Mouse (Mus musculus) heart, postnatal 14 days (tissue): Measurements from ENCODE around the gene Ttyh3. TPM values are rescaled to one million over a fixed set of nuclear protein-coding genes. Genes with fewer than 3 reads are reported as not detected.

Source experiments
- DNase-seq, 2 experiments: peaks; one replicate each; pipeline ENCODE4 v3.0.0; 2021 to 2022
- intact Hi-C: fragments of 180-260 bp; cut with DNase I; formaldehyde crosslinking; loops from one replicate; pipeline ENCODE4 v1.15.1; 2025
- total RNA-seq, 2 experiments: library from RNA; stranded (reverse); gene quantifications; 2 replicates each; pipeline ENCODE4 v1.2.3; 2021

The Ttyh3 gene
- total RNA-seq, 2 experiments from 2014 or later = 31.6 to 31.9 TPM

DNA sequence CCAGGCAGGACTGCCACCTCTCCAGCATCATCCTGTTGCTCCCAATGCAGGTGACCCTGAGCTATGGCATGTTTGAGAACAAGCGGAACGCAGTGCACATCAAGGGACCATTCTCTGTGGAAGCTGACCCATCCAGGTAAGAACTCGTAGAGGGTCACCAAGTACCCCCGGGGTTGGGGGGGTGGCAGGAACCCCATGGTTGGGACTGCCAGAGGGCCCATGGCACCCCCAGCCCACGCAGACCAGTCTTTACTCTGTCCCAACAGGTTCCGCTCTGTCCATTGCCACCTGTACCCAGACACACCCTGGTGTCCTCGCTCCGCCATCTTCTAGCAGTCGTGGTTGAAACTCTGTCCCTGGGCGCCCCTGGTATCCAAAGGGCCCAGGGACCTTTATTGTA, 34.7 kb downstream of the Ttyh3 start:
- intact Hi-C loops = no loop called here
- DNase-seq = no peak

DNA sequence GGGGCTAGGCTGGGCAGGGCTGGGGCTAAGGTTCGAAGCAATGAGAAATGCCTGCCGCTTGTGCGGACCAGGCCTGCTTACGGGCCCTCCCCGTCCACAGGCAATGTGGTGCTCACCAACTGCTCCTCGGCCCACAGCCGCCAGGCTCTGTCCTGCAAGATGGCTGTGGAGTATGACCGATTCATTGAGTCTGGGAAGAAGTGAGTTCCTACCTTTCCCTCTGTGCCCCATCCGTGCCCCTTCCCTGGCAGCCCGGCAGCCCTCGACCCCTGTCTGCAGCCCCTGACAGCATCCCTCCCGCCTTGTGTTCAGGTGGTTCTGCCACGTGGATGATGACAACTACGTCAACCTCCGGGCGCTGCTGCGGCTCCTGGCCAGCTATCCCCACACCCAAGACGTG, 36.6 kb downstream of the Ttyh3 start:
- intact Hi-C loops = no loop called here

DNA sequence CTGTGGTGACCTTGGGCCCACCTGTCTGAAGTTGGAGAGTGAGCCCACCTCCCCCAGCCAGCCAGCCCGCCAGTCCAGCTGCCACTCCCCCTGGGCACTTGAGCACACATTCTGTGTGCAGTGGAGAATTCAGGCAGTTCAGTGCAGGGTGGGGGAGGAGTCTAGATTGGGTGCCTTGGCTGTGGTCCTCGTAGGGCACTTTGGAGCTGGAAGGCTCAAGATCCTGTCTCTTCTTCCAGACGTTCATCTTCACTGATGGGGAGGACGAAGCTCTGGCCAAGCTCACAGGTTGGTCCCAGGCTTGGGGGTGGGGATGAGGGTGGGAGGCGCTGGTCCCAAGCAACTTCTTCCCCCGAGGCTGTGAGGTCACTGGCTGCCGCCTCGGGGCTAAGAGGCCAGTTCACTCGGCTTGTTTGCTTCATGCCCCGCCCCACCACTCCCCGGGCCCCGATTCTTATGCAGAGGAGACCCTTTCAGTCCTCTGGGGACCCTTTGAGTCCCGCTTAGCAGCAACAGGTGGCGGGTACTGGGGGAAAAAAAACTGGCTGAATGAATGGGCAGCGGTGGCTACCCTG, 37.1 kb downstream of the Ttyh3 start:
- intact Hi-C loops = no loop called here
- no peak for DNase-seq

More for the DNA sequence above, 36.6 kb downstream of the Ttyh3 start:
- DNase-seq = no peak

DNA sequence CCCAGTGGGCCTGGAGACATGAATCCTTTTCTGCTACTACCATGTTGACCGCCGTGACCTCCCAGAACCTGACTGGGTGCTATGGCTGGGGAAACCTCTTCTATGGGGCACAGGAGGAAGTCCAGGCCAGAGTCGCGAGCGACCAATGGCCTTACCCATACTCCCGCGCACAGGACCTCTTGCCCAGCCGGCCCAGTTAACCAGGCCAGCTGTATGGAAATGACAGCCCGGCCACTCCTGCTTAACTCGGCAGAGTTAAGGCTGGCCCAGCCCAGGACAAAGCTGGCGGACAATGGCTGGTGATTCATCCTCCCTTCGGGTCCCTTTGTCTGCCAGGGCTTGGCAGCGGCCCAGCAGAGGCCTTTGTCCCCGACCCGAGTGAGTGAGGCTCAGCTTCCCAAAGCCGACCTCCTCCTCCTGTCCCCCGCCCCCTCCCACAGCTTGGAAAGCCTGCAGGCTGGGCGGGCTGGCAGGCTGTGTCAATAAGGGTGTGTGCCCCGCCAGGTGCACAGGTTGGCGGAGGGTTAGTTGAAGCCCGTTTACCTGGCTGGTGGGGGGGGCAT, 37.7 kb downstream of the Ttyh3 start:
- peak; percentile 85 to 86 for DNase-seq
- intact Hi-C loops = no loop called here

DNA sequence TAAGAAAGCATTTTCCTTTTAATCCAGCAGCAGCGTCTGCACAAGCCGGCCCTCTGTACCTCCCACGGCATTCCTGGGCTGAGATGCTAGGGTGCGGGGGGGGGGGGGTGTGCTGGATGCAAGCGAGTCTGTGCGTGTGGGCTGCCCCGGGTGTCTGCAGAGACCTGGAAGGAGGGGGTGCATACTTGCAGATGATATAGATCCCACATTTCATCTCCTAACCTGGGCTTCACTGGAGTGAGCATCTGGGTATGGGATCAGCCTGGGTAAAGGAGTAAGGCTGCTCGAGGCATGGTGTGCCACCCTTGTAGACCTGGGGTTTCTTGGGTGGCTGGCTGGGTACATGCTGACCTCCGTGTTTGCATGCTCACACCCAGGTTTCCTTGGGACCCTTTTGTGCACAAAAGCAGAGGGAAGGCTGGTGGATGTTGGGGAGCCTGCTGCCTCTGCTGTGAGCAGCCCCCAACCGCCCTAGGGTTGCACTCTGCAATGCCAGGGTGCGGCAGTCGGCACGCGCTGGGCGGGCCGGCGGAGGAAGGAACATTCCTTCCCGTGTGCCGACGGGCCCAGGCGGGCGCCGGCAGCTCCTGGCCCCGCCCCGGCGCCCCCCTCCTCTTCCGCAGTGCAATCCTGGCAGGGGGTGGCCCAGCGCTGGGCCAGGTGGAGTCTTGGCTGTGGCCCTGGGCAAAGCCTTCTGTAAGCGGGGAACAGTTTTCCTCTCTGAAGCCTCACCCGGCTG, 38.4 kb downstream of the Ttyh3 start:
- intact Hi-C loops = no loop called here
- peak; percentile 61 to 71 for DNase-seq

DNA sequence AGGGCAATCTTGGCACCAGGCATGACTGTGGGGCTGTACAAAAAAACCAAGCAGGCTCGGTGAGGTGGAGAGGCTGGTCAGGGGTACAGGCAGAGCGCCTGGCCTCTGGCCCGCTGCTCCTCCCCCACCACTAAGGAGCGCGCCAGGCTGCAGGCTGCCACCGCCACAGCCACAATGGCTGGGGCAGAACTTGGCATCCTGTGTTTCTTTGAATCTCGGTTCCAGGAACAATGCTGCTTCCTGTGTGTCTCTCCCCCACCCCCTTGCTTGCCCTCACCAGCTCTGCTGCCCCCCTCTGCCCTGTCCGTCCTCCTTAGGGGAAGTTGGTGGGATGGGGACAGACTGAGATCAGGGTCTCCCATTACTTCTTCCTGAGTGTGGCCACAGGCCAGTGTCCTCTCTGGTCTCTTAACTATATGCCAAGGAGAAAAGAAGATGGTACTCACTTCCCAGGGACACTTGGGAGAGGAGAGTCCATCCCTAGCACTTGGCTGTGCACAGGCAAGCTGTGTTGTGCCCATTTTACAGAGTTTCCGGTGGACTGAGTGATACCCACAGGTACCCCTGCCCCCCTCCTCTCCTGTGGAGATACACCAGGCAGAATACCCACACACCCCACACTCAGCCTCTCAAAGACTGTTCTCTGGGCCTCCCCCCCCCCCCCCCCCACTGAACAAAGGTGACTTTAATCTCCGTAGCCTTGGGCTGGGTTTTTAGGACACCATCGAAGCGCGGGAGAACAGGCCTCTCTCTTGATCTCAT, 39.1 kb downstream of the Ttyh3 start:
- intact Hi-C loops = loop anchor here (5.0 kb wide), 1 partner anchor 37 kb away; no protein-coding TSS in a partner anchor
- peak; percentile 47 to 53 for DNase-seq

DNA sequence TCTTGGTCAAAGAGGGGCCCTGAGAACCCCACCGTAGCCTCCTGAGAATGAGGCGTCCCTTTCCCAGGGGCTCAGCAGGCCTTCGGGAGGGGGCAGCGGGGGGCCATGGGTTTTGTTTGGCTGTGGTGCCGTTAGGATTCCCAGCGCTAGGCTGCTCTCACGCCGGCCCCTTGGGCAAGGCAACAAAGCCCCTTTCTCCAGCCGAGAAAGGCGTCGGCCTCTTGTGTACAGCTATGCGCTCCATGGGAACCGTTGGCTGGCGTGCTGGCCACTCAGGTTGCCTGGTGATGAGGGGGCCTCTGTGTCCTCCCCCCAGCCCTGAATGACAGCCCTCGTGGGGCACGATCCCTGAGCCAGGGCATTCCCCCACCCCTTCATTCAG, 40.2 kb downstream of the Ttyh3 start:
- peak in 1 of 2 experiments; percentile 37 for DNase-seq
- intact Hi-C loops = loop anchor here (5.0 kb wide), 1 partner anchor 36 kb away; no protein-coding TSS in a partner anchor

DNA sequence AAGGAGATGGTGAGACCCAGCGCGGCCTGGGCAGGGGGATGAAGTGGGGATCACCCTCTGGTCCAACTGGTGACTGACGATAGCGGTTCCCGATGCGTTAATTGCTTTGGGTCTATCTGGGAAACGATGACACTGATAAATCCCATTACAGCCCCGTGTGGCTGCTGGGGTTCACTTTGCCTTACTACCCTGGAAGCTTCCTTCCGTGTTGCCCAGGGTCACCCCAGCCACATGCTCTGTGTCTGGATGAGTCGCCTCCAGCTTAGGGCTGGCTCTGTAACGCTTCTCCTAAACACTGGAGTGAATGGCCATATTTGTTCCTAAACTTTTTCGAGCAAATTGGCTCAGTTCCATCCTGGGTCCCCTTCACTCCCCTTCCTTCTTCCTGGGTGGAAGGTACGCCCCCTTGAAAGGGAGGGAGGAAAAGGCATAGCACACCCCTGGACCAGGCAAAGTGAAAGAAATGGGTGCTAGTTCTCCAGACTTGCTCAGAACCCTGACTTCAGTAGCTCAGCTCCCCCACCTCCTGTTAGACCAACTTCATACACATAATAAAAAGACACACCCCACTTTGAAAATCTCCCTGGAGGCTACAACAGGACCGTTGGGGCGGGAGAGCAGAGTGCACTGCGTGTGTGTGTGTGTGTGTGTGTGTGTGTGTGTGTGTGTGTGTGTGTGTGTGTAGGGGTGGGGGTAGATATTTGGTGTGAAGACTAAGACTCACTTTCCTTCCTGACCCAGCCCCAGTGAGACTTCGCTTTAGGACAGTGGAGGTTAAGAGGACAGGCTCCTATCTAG, 40.8 kb downstream of the Ttyh3 start:
- intact Hi-C loops = loop anchor here (5.0 kb wide), 1 partner anchor 36 kb away; no protein-coding TSS in a partner anchor
- no peak for DNase-seq

DNA sequence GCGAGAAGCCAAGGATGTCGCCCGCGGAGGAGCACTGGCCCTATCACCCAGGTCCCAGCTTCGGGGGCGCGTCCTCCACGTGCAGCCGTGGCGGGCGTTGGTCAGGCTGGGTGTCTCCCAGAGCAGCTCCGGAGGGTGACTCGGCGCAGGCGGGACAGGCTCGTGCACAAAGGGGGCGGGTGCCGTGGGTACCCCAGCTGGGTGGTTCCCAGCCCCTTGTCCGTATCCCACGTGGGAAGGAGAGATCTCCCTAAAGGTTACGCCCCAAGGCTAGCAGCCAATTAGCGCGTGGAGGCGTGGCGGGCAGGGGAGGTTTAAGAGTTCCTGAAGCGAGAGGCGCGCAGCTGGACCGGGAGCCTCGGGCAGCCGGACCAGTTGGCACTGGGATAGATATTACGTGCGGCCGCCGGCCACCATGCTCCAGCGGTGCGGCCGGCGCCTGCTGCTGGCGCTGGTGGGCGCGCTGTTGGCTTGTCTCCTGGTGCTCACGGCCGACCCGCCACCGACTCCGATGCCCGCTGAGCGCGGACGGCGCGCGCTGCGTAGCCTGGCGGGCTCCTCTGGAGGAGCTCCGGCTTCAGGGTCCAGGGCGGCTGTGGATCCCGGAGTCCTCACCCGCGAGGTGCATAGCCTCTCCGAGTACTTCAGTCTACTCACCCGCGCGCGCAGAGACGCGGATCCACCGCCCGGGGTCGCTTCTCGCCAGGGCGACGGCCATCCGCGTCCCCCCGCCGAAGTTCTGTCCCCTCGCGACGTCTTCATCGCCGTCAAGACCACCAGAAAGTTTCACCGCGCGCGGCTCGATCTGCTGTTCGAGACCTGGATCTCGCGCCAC, 41.6 kb downstream of the Ttyh3 start, which contains the start of gene Lfng:
Gene Lfng (plus strand): TSS at position 320 of the 835 bp plus-strand sequence.
- intact Hi-C loops = loop anchor here (5.0 kb wide), 1 partner anchor 35 kb away; no protein-coding TSS in a partner anchor
- peak; percentile 91 for DNase-seq

DNA sequence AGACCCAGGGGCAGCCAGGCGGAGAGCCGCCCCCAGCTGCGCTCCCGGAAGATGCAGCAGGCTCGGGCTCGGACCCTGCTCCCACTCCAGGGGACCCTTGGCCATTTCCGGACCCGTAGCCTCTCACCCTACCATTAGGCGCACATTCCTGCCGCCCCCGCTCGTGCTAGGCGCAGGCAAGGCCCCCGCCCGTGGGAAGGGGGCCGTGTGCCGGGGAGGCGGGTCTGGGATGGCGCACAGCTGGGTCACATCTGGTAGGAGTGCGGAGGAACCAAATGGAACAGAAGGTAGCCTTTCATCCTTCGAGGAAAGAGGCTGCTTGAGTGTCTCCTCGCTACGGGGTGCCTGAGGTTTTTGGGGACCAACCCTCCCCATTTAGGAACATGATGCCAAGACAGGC, 42.4 kb downstream of the Ttyh3 start:
- peak; percentile 52 to 61 for DNase-seq
- intact Hi-C loops = loop anchor here (5.0 kb wide), 1 partner anchor 34 kb away; no protein-coding TSS in a partner anchor

DNA sequence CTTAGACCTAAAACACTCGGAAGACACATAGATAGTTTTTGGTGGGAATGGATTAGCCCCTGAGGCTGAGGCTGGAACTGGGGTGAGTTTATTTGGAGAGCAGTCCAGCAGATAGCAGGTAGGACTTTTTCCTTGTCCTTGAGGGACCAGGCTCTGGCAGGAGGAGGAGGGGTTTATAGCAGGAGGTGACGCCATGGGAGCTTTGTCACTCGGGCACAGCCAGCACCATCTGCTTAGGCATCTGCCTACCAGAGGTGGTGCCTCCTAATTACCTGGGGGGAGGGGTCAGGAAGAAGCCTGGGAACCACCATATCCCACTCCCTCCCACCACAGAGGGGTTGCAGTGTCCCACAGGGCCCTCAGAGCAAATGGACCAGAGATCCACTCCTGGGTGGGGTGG, 43.6 kb downstream of the Ttyh3 start:
- intact Hi-C loops = loop anchor here (5.0 kb wide), 1 partner anchor 33 kb away; no protein-coding TSS in a partner anchor
- DNase-seq = no peak

DNA sequence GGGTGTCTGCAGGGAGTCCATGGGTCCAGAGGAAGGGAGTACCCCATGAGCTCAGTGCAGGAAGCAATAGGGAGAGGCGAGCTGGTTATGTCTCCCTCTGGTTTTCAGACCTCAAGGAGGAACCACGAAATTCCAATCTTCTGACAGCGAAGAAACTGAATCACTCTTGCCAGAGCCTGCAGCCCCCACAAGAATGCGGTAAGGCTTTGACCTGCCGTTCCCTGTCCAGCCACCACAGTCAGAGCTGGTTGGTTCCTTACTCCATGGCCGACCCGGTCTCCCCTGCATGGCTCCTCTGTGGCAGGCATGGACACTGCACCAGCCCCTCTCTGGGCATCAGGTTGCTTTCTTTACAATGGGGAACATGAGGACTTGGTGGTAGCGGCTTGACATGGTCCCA, 44.4 kb downstream of the Ttyh3 start:
- DNase-seq = no peak
- intact Hi-C loops = no loop called here

DNA sequence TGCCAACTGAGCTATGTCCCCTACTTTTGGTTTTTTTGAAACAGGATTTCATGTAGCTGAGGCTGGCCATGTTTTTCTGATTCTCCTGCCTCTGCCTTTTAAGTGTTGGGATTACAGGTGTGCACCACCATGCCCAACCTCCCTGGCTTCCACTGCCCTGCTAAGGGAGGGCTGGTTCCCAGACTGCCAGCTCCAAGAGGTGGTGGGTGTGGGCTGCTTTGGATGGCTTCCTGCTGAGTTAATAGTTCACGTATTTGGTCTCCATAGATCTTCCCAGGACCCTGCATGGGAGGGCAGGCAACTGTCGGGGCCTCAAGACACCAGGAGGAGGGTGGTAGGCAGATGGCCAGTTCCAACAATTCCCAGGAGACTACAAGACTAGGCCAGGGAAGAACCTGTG, 46.3 kb downstream of the Ttyh3 start:
- intact Hi-C loops = no loop called here
- no peak for DNase-seq

DNA sequence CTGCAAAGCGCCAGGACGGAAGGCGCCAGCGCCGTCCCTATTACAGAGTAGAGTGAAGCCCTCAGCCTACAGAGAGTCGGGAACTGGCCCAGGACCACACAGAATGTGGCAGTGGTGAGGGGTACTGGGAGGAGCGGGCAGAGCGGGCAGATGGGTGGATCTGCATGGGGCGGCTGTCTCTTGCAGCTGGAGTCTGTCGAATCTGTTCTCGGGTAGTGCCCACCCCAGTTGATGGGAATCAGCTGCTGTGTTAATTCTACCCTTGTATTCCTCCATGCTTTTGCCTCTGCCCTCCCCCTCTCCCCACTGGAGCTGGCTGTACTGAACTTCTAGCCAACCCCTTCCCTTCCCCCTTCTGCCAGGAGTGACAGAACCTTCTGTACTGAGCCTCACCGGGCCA, 47.1 kb downstream of the Ttyh3 start:
- no peak for DNase-seq
- intact Hi-C loops = no loop called here

DNA sequence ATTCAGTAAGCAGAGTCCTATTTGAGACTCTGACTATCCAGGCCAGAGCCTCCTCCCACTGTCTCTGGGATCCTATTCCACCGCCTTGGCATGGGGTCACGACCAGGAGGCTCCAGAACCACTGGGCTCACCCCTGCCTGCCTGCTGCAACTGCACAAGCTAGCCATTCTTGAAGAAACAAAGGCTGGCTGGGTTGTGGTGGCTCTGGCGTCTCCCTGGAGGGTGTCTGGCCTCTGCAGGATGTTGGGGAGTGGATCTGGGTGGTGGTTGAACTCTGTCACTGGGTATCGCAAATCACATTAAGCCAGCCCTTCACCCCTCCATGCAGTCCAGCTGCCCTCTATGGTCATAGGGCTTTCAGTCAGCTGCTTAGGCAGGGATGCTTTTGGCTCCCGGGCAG, 48.9 kb downstream of the Ttyh3 start:
- no peak for DNase-seq
- intact Hi-C loops = no loop called here

DNA sequence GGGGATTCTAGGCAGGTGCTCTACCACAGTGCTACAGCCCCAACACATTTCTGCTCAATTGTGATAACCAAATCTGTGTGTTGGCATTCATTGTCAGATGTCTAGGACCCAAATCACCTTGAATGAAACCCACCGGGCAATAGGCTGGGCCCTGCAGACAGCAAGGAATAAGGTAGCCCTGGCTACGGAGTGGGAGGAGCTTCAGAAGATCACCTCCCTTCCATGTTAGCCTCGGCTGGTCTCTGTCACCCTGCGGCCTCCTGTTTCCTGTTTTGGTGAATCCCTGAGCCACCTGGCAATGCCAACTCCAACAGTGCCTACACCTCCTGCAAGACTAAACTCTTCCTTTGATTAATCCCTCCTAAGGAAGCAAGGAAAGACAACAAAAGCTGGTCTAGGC, 51.0 kb downstream of the Ttyh3 start:
- intact Hi-C loops = no loop called here
- no peak for DNase-seq

DNA sequence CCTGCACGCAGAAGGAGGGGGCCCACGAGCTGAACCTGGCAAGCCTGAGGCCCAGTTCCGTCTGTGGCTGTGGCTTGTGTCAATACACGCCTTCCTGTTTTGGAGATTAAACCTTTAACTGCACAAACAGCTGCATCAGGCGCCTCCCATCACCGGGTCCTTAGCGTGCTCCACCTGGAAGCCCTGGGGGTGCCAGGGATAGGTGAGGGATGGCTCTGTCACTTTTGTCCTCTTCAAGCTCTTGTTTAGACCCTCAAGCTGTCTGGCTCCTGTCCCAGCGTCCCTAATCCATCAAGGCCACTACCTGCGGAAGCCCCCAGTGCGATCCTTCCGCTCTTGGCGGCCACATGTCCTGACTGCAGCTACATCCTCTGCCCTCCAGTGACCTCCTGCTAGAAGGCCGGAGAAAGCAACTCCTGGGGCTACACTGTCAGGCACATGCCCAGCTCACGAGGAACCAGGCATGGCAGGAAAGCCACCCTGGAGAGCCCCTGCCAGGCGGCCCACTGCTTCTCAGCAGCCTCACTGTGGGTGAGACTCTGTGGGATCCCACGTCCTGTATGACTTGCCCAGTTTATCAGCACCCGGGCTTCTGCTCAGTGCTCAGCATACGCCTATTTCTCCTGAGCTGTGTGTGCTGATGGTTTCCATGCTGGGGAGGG, 51.8 kb downstream of the Ttyh3 start:
- DNase-seq = peak; percentile 40 to 41
- intact Hi-C loops = no loop called here

DNA sequence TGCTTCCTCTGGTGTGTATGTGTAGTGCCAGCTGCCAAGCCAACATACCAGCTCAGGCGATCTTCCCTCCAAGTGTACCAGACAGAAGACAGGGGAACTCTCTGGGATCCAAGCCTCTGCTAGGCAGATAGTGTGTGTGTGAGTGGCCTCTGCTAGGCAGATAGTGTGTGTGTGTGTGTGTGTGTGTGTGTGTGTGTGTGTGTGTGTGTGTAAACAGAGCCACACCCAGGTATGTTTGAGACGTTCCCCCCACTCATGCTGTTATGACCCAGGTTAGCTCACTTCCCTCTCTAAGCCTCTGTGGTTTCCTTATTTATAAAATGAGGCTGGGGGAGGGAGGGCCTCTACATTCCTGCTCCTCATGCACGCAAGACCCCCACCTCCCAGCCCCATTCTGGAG, 52.4 kb downstream of the Ttyh3 start:
- intact Hi-C loops = no loop called here

DNA sequence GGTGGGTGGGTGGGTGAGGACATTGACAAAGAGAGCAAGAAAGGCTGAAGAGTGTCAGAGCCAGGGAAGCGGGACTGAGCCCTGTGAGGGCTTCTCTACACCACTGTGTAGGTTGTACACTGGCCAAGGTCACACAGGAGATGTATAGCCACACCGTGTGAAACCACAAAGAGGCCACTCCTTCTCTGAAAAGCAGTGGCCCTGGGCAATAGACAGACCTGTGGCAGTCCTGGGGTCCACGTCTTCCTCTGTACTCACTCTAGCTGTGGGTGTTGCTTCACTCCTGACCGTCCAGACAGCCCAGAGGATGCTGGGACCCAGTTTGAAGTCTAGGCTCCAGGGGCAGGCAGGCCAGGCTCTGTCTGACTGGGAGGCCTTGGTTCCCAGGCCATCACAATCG, 54.0 kb downstream of the Ttyh3 start:
- intact Hi-C loops = no loop called here

More for the DNA sequence above, 52.4 kb downstream of the Ttyh3 start:
- DNase-seq = no peak

More for the DNA sequence above, 54.0 kb downstream of the Ttyh3 start:
- DNase-seq = no peak
